Mouse (Mus musculus): ENCODE results near the gene Nipsnap1.

The Nipsnap1 gene

DNA sequence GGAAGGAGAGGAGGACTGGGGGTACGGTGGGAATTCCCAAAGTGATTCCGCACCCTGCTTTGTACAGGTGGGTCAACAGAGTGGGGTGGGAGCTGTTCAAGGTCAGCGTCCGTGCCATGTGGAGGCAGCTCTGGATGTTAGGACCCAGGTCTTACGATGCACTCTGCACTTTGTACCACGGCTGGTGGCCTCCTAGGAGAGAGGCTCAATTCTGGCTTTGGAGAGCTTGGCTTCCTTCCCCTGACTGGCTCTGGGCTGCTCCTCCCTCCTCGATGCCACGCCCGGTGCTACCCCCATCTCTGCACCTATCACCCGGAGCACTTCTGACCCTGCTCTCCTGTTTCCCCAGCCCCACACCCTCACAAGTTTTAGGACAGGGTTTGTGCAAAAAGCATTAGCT, 800 bp downstream of the Nipsnap1 start:
- no peak for DNase-seq

DNA sequence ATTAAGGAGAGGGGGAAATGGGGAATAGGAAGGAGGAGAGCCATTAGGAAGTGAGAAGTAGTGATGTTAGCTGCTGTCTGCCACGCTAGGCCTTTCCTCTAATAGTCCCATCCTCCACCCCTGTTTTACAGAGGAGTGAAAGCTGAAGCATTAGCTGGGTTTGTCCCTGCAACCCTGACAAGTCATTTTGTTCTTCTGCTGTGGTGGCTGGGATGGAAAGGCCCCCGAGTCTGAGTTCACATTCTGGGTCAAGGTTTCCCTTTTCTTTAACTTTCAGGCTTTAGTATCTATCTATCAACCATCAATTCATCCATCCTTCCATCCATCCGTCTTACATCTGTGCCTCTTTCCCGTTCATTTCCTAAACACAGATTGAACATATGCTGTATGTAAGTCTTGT, 7.3 kb downstream of the Nipsnap1 start:
- no peak for DNase-seq

DNA sequence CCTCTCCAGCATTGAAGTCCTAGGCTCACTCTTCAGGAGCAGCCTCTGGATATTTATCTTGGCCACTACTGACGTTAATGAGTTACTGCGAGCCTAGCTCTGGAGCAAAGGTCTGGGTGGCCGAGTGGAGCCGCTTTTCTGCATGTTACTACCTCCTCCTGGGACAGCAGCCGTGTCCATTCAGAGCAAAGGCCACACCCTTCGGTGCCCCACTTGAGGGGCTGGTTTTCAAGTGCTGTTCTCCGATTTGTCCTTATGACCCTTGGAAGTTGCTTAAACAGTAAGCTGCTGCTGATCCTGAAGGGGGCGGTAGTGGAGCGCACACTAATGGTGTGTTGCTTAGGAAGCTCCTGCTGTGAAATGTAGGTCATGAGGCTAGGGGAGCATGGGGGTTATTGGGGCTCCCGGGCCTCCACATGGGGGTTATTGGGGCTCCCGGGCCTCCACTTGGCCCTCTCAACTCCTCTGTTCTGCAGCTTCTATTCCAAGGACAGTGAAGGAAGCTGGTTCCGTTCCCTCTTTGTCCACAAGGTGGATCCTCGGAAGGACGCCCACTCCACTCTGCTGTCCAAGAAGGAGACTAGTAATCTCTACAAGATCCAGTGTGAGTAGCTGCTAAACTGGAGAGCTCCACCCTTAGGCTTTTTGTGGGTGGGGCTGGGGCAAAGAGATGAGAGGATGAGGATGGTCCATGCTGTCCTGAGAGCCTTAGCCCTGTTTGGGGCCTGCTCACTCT, 9.3 kb downstream of the Nipsnap1 start:
- peak; percentile 19 for DNase-seq

- DNase-seq, result peak; percentile 71
Measured at GRCm38 (mm10) chr11:4885385-4885903, 11.7 kb downstream of the Nipsnap1 start.

GRCm38 (mm10) chr11:4886987-4887386, 13.2 kb downstream of the Nipsnap1 start:
- no peak for DNase-seq

GRCm38 (mm10) chr11:4894848-4895816, 21.4 kb downstream of the Nipsnap1 start, which contains the start of gene Thoc5:
Thoc5 (plus strand) TSS chr11:4895320.
- peak; percentile 79 for DNase-seq

GRCm38 (mm10) chr11:4900437-4900836, 26.7 kb downstream of the Nipsnap1 start:
- DNase-seq, result peak; percentile 33

DNA sequence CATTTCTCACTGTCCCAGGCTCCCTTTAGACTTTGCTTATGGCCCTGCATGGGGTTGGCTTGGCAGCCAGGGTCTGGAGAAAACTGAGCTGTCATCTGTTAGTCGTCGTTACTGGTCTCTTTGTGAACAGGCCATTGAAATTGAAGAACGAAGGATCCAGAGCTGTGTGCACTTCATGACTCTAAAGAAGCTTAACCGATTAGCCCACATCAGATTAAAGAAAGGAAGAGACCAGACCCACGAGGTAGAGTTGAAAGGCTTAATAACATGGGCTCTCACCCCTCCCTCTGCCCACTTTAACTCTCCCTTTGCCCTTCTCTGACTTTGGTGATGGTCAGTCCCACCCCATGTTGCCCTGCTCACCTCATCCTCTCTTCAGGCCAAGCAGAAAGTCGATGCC, 28.2 kb downstream of the Nipsnap1 start:
- DNase-seq, result no peak

- no peak for DNase-seq
Measured at GRCm38 (mm10) chr11:4906231-4906630, 32.5 kb downstream of the Nipsnap1 start.

GRCm38 (mm10) chr11:4916068-4916467, 42.3 kb downstream of the Nipsnap1 start:
- peak; percentile 44 for DNase-seq

DNA sequence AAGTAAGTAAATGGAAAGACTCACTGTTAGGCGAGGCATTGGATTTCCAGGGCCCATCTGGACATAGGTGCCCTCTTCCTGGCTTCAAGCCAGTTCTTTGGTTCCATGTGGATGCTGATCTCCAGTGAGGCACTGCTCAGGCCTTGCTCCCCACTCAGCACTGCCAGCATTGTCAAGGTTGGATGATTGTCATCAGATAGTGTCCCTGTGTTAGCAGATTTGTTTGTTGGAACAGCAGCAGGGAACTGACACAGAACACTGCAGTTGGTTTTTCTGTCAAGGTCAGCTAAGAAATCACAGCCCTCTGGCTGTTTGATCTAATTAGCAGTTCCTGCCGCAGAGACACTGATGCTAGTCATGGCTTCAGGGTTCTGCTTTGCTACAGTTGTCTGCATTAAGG, 47.5 kb downstream of the Nipsnap1 start:
- DNase-seq, result no peak

- no peak for DNase-seq
Measured at GRCm38 (mm10) chr11:4921751-4922150, 48.0 kb downstream of the Nipsnap1 start.

- DNase-seq, result no peak
Measured at GRCm38 (mm10) chr11:4927224-4927623, 53.5 kb downstream of the Nipsnap1 start.

DNA sequence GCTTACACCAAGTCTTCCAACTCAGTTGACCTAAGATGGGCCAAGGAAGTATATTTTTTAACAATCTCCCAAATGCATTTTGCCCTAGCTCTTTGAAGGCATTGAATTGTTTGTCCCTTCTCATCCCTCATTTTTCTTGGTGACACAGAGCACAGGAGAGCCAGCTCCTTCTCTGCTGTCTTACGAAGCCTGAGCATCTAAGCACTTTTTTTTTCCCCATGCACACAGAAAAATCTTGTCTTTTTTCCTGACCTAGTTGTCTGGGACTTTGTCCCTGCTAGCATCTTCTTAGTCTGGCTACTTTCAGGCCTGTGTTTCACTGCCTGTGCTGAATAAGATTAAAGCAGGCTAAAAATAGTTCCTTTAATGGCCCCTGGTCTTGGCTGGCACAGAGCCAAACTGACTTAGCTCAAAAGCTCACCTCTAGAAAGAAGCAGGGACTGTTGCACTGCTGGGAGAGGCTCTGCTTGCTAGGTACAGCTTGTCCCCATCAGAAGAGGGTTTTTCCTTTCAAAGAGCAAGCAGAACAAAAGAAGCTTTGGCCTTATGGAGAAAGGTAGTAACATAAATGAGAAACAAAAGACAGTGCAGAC, 57.4 kb downstream of the Nipsnap1 start:
- DNase-seq, result peak; percentile 25

DNA sequence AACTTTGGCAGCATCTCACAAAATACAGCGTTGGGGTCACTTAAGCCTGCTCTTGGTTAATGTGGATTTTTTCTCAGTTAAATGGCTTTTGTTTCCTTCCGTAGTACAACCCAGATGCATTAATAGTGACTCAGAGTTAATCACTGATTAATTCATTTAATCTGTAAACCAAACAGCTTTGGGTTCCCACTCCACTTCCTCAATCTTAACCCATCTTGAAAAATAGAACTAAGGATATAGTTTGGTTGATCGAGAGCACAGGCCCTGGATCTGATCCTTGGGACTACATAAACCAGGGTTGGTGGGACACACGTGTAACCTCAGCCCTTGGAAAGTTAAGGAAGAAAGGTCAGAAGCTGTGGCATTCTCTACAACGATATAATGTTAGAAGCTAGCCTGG, 62.5 kb downstream of the Nipsnap1 start:
- DNase-seq, result no peak
